Mouse (Mus musculus) limb, embryonic 15.5 days (tissue): ENCODE measurements around the gene Zbtb11. TPM values are rescaled to one million over a fixed set of nuclear protein-coding genes. Genes with fewer than 3 reads are reported as not detected.

Experiments
- polyA plus RNA-seq: library from polyadenylated mRNA; unstranded; fragments of >200 nt; fragmentation: Nextera tagmentation; extraction: Ambion mirVana; gene quantifications from 2 replicates; pipeline ENCODE4 v1.2.1, GENCODE M21; 2015

Zbtb11 gene
- polyA plus RNA-seq, 1 experiment from 2014 or later: 20.9 TPM

Other genes starting within 250 kb of the Zbtb11 start
- gene Nfkbiz, start 135.0 kb upstream of the Zbtb11 start, polyA plus RNA-seq: 4.6 TPM in 2 replicates
- 0.45 and 0.59 TPM in 2 replicates for gene Nxpe3, start 78.6 kb upstream of the Zbtb11 start, polyA plus RNA-seq
- gene Cep97, start 39.0 kb upstream of the Zbtb11 start, polyA plus RNA-seq: 7.2 and 8.6 TPM in 2 replicates
- gene Rpl24, start 7.6 kb upstream of the Zbtb11 start, polyA plus RNA-seq: 617 and 730 TPM in 2 replicates
- 220 and 225 TPM in 2 replicates for gene Pcnp, start 55.9 kb downstream of the Zbtb11 start, polyA plus RNA-seq
- 24.3 and 24.7 TPM in 2 replicates for gene Trmt10c, start 63.9 kb downstream of the Zbtb11 start, polyA plus RNA-seq
- 36.1 and 36.9 TPM in 2 replicates for gene Senp7, start 74.5 kb downstream of the Zbtb11 start, polyA plus RNA-seq
- 0.20 and 0.26 TPM in 2 replicates for gene Impg2, start 230.4 kb downstream of the Zbtb11 start, polyA plus RNA-seq